Mouse (Mus musculus): ENCODE measurements around the gene Tmtc1. TPM values are rescaled to one million over a fixed set of nuclear protein-coding genes. Genes with fewer than 3 reads are reported as not detected.

Gene Tmtc1
- polyA plus RNA-seq, 1 experiment from 2014 or later: 0.81 TPM

DNA sequence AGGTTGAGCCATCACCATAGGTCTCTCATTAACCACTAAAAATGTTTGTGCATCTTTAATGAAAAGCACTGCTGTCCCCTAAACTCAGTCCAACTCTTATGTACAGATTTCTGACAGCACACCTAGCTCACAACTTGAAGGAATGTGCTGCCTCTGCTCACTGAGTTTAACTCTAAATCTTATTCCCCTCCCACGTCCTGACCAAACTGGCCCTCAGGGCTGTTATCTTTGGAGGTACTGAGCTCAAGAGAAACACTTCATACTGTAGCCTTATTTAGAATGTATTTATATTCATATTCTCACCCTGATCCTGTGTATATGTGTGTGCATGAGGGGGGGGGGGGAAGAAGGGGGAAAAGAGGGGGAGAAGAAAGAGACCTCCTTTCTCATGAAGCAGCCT lies 236.7 kb downstream of the Tmtc1 start:
- H3K4me3 ChIP-seq (ENCODE audit: low read depth, low read length): no peak overlapping the region
- no peak for ATAC-seq
- H3K36me3 ChIP-seq (ENCODE audit: control insufficient read depth, insufficient read depth): peaks cover 18% of the 10 kb centered on the region
- no peak overlapping the region for H3K9ac ChIP-seq (ENCODE audit: low read depth, low read length)
- no peaks in the 10 kb centered on the region for H3K9me3 ChIP-seq (ENCODE audit: control insufficient read depth)
- H3K4me1 ChIP-seq (replicated peaks; ENCODE audit: control insufficient read depth, insufficient read depth, low read length): no peaks in the 10 kb centered on the region; the same call in 1 of the 2 replicates
- H3K4me2 ChIP-seq (replicated peaks; ENCODE audit: low read depth): no peak overlapping the region
- 53% methylated on average over 1 of the region's 1 CpGs for WGBS
- TF ChIP-seq CTCF (IDR thresholded peaks at IDR 0.05; ENCODE audit: low read depth): no peak
- no peak overlapping the region for H3K27ac ChIP-seq (ENCODE audit: low read depth, low read length)
- no peaks in the 10 kb centered on the region for H3K27me3 ChIP-seq (replicated peaks; ENCODE audit: control insufficient read depth, insufficient read depth, low read length)

DNA sequence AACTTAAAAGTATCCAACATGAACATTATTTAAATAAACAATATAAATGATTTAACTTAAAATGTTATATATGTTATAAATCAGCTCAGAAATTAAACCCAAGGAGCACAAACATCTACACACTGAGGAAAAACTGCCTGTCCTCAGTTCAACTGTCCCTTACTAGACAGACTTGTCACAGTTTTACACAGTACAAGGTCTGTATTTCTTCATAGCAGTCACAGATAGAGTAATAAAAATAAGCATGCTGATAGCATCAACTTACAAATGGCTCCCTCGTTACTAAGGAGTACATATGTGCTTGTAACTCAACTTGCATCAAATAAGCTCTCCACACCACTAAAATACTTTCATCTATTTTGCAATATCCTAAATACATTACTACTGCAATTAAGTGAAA lies 239.1 kb downstream of the Tmtc1 start:
- 51% methylated on average over 1 of the region's 1 CpGs for WGBS

DNA sequence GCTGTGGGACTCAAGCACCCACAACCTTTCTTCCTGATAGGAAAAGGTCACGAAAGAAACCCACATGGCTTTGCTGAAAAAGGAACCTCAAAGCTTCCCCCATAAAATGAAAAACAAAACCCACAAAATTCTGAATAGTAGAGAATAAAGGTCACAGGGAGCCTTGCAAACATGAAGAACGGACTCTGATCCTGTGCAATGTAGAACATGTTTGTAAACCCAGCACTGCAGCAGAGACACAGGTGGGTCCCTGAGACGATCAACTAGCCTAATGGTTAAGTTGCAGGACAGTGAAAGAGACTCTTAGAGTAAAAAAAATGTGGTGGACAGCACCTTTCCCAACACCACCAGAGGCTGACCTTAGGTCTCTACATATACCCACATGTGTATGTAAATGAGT lies 244.5 kb downstream of the Tmtc1 start:
- Histone ChIP-seq H3K4me3 (ENCODE audit: low read depth, low read length) (no peak overlapping the region), H3K27ac (ENCODE audit: low read depth, low read length) (peak overlapping the region; percentile 65), H3K27me3 (replicated peaks; ENCODE audit: control insufficient read depth, insufficient read depth, low read length) (no peaks in the 10 kb centered on the region), H3K4me1 (replicated peaks; ENCODE audit: control insufficient read depth, insufficient read depth, low read length) (no peaks in the 10 kb centered on the region), H3K4me2 (replicated peaks; ENCODE audit: low read depth) (no peak overlapping the region), H3K9ac (ENCODE audit: low read depth, low read length) (no peak overlapping the region), H3K36me3 (ENCODE audit: control insufficient read depth, insufficient read depth) (peaks cover 48% of the 10 kb centered on the region), H3K9me3 (ENCODE audit: control insufficient read depth) (no peaks in the 10 kb centered on the region)
- ATAC-seq: peak; percentile 56
- 50% methylated on average over 3 of the region's 3 CpGs for WGBS
- TF ChIP-seq CTCF (IDR thresholded peaks at IDR 0.05; ENCODE audit: low read depth): no peak

More for the DNA sequence above, 239.1 kb downstream of the Tmtc1 start:
- no peaks in the 10 kb centered on the region for H3K4me1 ChIP-seq (replicated peaks; ENCODE audit: control insufficient read depth, insufficient read depth, low read length)
- no peak for TF ChIP-seq CTCF (IDR thresholded peaks at IDR 0.05; ENCODE audit: low read depth)
- H3K9me3 ChIP-seq (ENCODE audit: control insufficient read depth): no peaks in the 10 kb centered on the region
- H3K36me3 ChIP-seq (ENCODE audit: control insufficient read depth, insufficient read depth): peaks cover 30% of the 10 kb centered on the region
- peak overlapping the region; percentile 62; the same call in 1 of the 2 replicates for H3K27ac ChIP-seq (ENCODE audit: low read depth, low read length)
- H3K4me3 ChIP-seq (ENCODE audit: low read depth, low read length): no peak overlapping the region
- H3K9ac ChIP-seq (ENCODE audit: low read depth, low read length): no peak overlapping the region
- H3K4me2 ChIP-seq (replicated peaks; ENCODE audit: low read depth): no peak overlapping the region
- peak; percentile 85 for ATAC-seq
- H3K27me3 ChIP-seq (replicated peaks; ENCODE audit: control insufficient read depth, insufficient read depth, low read length): no peaks in the 10 kb centered on the region

DNA sequence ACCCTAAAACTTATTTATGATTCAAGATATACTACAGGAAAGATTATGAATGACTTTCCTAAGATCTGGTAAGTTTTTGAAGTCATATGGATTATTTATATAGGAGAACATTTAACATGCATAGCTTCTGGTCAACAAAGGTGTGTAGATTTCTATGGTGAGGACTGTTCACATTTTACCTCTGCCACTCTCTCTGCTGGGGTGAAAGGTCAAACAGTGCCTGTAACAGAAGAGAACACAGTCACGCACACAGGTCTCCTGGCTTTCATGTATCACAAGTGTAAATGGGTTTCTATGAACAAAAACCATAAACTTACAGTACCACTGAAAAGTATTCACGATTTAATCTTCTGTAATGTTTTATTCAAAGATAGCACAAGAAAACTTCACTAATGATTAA lies 245.0 kb downstream of the Tmtc1 start:
- Histone ChIP-seq H3K36me3 (ENCODE audit: control insufficient read depth, insufficient read depth) (peaks cover 47% of the 10 kb centered on the region), H3K27ac (ENCODE audit: low read depth, low read length) (peak overlapping the region; percentile 65), H3K4me2 (replicated peaks; ENCODE audit: low read depth) (no peak overlapping the region), H3K9me3 (ENCODE audit: control insufficient read depth) (no peaks in the 10 kb centered on the region), H3K9ac (ENCODE audit: low read depth, low read length) (no peak overlapping the region), H3K27me3 (replicated peaks; ENCODE audit: control insufficient read depth, insufficient read depth, low read length) (no peaks in the 10 kb centered on the region), H3K4me3 (ENCODE audit: low read depth, low read length) (no peak overlapping the region), H3K4me1 (replicated peaks; ENCODE audit: control insufficient read depth, insufficient read depth, low read length) (no peaks in the 10 kb centered on the region)
- WGBS: 34% methylated on average over 2 of the region's 2 CpGs
- 0 out of 2 replicates have a peak, but pooled peaks have one; percentile 34 for ATAC-seq
- TF ChIP-seq CTCF (IDR thresholded peaks at IDR 0.05; ENCODE audit: low read depth): no peak

DNA sequence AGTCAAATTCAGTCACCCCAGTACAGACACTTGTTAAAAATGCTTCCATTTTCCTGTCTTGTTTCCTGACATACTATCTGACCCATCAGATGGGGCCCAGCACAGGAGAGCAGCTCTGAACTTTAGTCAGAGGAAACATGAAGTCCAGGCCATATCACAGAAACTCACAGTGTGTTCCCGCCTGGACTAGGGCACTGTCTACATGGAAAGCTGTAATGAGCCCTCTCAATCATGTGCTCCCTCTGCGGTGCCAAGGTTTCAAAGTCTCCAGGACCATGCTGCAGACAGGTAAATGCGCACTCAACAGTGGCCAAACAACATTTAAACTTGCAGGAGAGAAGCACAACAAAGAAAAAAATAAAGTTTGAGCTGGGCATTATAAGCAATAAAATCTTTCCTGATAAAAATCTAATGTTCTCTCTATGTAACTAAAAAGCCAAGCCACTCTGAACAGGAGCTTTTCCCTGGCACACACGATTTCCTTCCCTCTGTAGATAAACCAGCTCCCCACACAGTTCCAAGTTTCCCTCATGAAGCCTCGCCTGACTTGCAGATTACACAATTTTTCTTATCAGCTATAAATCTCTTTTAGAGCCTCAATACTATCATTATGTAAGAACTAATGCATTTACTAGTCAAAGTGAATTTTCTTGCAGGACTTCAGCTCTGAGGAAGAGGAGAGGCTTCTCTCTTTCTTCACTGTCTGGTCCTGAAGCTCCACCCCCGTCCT lies 250.1 kb downstream of the Tmtc1 start:
- 37% methylated on average over 6 of the region's 6 CpGs for WGBS
- H3K27ac ChIP-seq (ENCODE audit: low read depth, low read length): peak overlapping the region; percentile 87
- H3K9me3 ChIP-seq (ENCODE audit: control insufficient read depth): no peaks in the 10 kb centered on the region
- H3K4me1 ChIP-seq (replicated peaks; ENCODE audit: control insufficient read depth, insufficient read depth, low read length): no peaks in the 10 kb centered on the region
- no peaks in the 10 kb centered on the region for H3K27me3 ChIP-seq (replicated peaks; ENCODE audit: control insufficient read depth, insufficient read depth, low read length)
- no peak for TF ChIP-seq CTCF (IDR thresholded peaks at IDR 0.05; ENCODE audit: low read depth)
- peak; percentile 97 for ATAC-seq
- no peak overlapping the region for H3K4me2 ChIP-seq (replicated peaks; ENCODE audit: low read depth)
- no peak overlapping the region for H3K9ac ChIP-seq (ENCODE audit: low read depth, low read length)
- H3K36me3 ChIP-seq (ENCODE audit: control insufficient read depth, insufficient read depth): peaks cover 40% of the 10 kb centered on the region
- no peak overlapping the region for H3K4me3 ChIP-seq (ENCODE audit: low read depth, low read length)

DNA sequence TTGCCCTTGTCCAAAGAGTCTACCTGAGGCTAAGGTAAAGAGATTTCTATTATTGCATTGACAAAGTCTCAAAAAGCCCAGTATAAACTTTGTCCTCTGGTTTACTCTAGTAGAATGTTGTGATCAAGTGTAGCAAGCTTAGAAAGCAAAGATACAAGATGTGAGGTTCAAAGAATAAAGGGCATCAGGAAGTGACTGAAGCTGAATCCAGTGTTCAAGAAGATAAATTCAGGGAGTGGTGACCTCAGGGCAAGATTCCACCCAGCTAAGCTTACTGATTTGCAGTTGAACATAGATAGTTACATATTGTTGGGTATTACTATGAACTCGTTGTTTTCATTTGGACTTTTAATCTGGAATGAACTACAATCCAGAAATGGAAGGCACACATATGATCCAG lies 258.5 kb downstream of the Tmtc1 start:
- no peak overlapping the region for H3K9ac ChIP-seq (ENCODE audit: low read depth, low read length)
- no peaks in the 10 kb centered on the region for H3K27me3 ChIP-seq (replicated peaks; ENCODE audit: control insufficient read depth, insufficient read depth, low read length)
- H3K9me3 ChIP-seq (ENCODE audit: control insufficient read depth): no peaks in the 10 kb centered on the region
- 51% methylated on average over 1 of the region's 1 CpGs for WGBS
- H3K4me1 ChIP-seq (replicated peaks; ENCODE audit: control insufficient read depth, insufficient read depth, low read length): no peaks in the 10 kb centered on the region; the same call in 1 of the 2 replicates
- H3K4me3 ChIP-seq (ENCODE audit: low read depth, low read length): no peak overlapping the region
- H3K27ac ChIP-seq (ENCODE audit: low read depth, low read length): peak overlapping the region; percentile 89
- H3K4me2 ChIP-seq (replicated peaks; ENCODE audit: low read depth): no peak overlapping the region
- peaks cover 73% of the 10 kb centered on the region for H3K36me3 ChIP-seq (ENCODE audit: control insufficient read depth, insufficient read depth)
- ATAC-seq: peak; percentile 91
- TF ChIP-seq CTCF (IDR thresholded peaks at IDR 0.05; ENCODE audit: low read depth): no peak

Other genes with a start within 250 kb of the Tmtc1 start
- 198 and 202 TPM in 2 replicates for gene Ergic2, start 232.0 kb downstream of the Tmtc1 start, polyA plus RNA-seq (2015; fragmentation: Nextera tagmentation; extraction: Ambion mirVana)

All from intestine, postnatal 0 days (tissue).